Mouse (Mus musculus) T-helper 17 cell (primary cell): ENCODE measurements around the gene Dusp7.

Source experiments
- in situ Hi-C, 2 experiments: fragments of 300-600 bp; cut with MboI, MseI; formaldehyde crosslinking; loops; 1 replicate in 1 of 2; 2 replicates in 1 of 2; pipeline ENCODE4 v1.15.1; 2025; ENCODE audit warnings: high pct_unique_total_duplicates in 2 of 2

Gene Dusp7

DNA sequence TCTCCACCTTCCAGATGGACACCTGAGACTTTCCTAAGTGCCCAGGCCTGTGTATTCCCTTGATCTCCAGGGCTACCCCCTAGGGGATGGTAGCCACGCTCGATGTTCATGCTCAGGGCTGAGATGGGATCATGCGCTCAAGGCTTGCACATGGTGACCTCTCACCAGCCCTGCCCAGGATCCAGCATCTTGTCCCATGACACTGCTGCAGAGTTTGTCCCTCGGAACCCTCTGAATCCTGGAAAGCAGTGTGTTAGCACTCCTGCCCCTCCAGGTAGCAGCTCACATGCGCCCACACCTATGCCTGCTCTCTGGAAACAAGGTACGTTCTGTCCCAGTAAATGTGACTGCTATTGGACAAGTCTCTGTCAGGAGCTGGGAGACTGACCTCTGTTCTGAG is 13.6 kb upstream of the Dusp7 start:
- in situ Hi-C loops: loop anchor here in 1 of 2 experiments (25.0 kb wide), 1 partner anchor 1293 kb away; the partner anchor contains the start of gene Mrpl3

- in situ Hi-C loops: loop anchor here in 1 of 2 experiments (25.0 kb wide), 1 partner anchor 1293 kb away; the partner anchor contains the start of gene Mrpl3
These were observed 13.0 kb upstream of the Dusp7 start for GRCm38 (mm10) chr9:106355217-106355974.

- in situ Hi-C loops: loop anchor here in 1 of 2 experiments (25.0 kb wide), 1 partner anchor 1294 kb away; the partner anchor contains the start of gene Mrpl3
These were observed 12.5 kb upstream of the Dusp7 start for GRCm38 (mm10) chr9:106355975-106356286.

GRCm38 (mm10) chr9:106356323-106356844 is 12.0 kb upstream of the Dusp7 start:
- in situ Hi-C loops: loop anchor here in 1 of 2 experiments (25.0 kb wide), 1 partner anchor 1294 kb away; the partner anchor contains the start of gene Mrpl3

- in situ Hi-C loops: loop anchor here in 1 of 2 experiments (25.0 kb wide), 1 partner anchor 1295 kb away; the partner anchor contains the start of gene Mrpl3
These were observed 11.3 kb upstream of the Dusp7 start for GRCm38 (mm10) chr9:106357167-106357566.

DNA sequence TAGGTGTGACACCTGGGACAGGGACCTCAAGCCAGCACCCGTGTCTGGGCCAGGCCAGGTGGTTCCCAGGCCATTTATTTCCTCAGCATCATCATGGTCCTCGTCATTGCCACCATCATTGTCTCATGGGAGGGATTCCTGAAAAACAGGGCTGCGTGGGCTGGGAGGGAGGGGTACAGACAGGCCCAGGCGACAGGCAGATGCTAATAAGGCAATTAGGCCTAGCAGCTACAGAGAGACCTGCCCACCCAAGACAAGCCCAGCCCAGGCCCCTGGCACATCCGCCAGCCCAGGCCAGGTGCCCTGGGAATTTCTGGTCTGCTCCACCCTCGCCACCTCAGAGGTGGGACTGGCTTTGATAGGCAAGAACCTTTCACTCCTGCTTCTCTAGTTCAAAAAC is 9.1 kb upstream of the Dusp7 start:
- in situ Hi-C loops: loop anchor here in 1 of 2 experiments (25.0 kb wide), 1 partner anchor 1297 kb away; the partner anchor contains the start of gene Mrpl3

GRCm38 (mm10) chr9:106361140-106361539 is 7.3 kb upstream of the Dusp7 start:
- in situ Hi-C loops: loop anchor here in 1 of 2 experiments (25.0 kb wide), 1 partner anchor 1299 kb away; the partner anchor contains the start of gene Mrpl3

- in situ Hi-C loops: loop anchor here (5.0 to 25.0 kb wide), 2 partner anchors 62 to 1303 kb away; partner anchors contain the start of genes Mrpl3 (in 1 of the 2) and Rpl29 (in 1 of the 2)
These were observed 3.1 kb upstream of the Dusp7 start for GRCm38 (mm10) chr9:106365333-106365732.

DNA sequence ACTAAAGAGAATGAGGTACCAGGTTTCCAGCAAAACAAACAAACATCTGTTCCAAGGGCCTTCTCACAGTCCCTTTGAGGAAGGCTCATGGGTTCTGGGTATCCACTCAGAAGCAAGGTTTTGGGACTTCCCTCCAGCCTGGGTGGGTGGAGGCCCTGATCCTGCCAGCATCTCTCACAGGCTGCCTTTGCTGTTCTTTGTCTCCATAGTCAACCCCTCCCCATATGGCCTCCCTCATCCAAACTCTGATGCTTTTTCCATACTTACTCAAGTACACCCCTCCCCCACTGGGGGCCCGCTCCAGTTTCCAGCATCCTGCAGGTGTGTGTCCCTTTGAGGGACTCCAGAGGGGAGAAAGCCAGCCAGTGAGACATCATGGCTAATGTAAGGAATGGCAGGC is 2.2 kb upstream of the Dusp7 start:
- in situ Hi-C loops: loop anchor here (5.0 to 25.0 kb wide), 2 partner anchors 61 to 1304 kb away; partner anchors contain the start of genes Mrpl3 (in 1 of the 2) and Rpl29 (in 1 of the 2)

- in situ Hi-C loops: loop anchor here (5.0 to 25.0 kb wide), 2 partner anchors 60 to 1305 kb away; partner anchors contain the start of genes Mrpl3 (in 1 of the 2) and Rpl29 (in 1 of the 2)
These were observed 1.4 kb upstream of the Dusp7 start for GRCm38 (mm10) chr9:106367001-106367400.

DNA sequence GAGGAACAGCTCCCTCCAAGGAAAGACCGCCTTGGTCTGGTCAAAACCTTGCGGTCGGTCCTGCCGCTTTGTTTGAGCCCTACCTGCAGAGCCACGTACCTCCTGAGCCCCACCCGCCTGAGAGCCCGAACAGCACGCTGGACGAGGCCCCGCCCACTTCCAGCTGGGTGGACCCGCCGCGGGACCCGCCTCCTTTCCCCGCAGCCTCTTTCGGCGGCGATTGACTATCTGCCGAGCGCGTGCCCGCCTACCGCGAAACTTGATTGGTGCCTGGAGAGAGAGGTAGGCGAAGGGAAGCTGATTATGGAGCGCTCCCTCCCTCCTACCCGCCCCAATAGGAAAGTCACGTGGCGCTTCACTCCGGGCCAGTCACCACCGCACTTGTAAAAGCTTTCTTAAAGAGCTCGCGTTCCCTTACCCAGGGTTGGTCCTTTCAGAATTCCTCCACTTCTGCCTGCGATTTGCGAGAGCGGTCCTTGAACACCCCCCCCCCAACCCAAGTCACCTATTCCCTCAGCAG is 780 bp upstream of the Dusp7 start:
- in situ Hi-C loops: loop anchor here (5.0 to 25.0 kb wide), 2 partner anchors 60 to 1305 kb away; partner anchors contain the start of genes Mrpl3 (in 1 of the 2) and Rpl29 (in 1 of the 2)

DNA sequence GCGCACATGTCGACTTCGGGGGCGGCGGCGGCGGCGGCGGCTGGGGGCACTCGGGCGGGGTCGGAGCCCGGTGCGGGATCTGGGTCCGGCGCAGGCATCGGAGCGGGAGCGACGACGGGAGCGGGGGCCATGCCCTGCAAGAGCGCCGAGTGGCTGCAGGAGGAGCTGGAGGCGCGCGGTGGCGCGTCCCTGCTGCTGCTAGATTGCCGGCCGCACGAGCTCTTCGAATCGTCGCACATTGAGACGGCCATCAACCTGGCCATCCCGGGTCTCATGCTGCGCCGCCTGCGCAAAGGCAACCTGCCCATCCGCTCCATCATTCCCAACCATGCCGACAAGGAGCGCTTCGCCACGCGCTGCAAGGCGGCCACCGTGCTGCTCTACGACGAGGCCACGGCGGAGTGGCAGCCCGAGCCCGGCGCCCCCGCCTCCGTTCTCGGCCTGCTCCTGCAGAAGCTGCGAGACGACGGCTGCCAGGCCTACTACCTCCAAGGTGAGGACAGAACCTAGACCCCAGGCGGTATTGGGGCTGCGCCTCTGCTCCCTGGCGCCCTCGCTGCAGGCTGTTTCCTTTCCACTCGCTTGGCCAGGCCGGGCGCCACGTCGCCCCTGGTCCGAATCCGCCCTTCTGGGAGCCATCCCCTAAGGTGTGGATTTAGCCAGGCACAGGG is 534 bp downstream of the Dusp7 start:
- in situ Hi-C loops: loop anchor here (5.0 to 25.0 kb wide), 2 partner anchors 58 to 1307 kb away; partner anchors contain the start of genes Mrpl3 (in 1 of the 2) and Rpl29 (in 1 of the 2)

GRCm38 (mm10) chr9:106369801-106370485 is 1.5 kb downstream of the Dusp7 start:
- in situ Hi-C loops: loop anchor here (5.0 to 25.0 kb wide), 2 partner anchors 57 to 1308 kb away; partner anchors contain the start of genes Mrpl3 (in 1 of the 2) and Rpl29 (in 1 of the 2)

GRCm38 (mm10) chr9:106370620-106371383 is 2.4 kb downstream of the Dusp7 start:
- in situ Hi-C loops: loop anchor here in 1 of 2 experiments (25.0 kb wide), 1 partner anchor 1309 kb away; the partner anchor contains the start of gene Mrpl3

GRCm38 (mm10) chr9:106371384-106371671 is 2.9 kb downstream of the Dusp7 start:
- in situ Hi-C loops: loop anchor here in 1 of 2 experiments (25.0 kb wide), 1 partner anchor 1309 kb away; the partner anchor contains the start of gene Mrpl3

GRCm38 (mm10) chr9:106371776-106372175 is 3.3 kb downstream of the Dusp7 start:
- in situ Hi-C loops: loop anchor here in 1 of 2 experiments (25.0 kb wide), 1 partner anchor 1309 kb away; the partner anchor contains the start of gene Mrpl3

DNA sequence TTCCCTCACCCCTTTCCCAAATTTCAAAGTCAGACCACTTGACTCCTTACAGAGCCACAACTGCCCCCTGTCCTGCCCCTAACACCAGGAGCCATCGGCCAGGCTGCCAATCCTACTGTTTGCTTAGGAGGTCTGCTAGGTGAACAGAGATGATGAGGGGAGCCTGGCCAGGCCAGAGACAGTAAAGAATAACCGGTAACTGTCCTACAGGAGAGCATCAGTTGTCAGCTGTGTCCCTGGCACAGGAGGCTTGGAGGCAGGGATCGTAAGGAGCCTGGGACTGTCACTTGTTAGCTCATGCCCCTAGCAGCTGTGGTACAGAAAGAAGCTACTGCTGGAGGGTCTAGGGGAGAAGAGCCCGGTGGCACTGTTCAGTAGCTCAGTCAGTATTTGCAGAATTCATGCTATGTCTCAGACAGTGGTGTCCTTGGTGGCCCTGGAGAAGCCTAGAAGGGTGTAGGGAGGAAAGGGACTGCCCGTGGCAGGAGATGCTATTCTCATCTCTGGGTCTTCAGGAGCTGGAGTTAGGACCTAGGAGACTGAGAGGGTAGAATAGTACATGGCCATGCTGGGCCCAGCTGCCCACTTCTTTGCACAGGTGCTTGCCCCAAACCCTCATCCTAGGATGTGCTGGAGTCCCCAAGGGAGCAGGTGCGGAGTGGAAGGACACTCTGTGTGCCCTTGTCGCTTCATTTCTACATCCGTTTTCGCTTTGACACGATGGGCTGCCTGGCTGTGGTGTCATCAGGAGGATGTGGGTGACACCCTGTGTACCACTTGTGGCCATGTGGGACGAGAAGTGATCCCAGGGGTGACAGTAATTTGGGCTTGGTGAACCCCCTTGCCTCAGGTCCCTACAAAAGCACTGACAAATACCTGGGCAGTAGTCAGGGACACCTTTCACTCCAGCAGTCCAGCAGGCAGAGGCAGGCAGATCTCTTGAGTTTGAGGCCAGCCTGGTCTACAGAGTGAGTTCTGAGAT is 4.3 kb downstream of the Dusp7 start:
- in situ Hi-C loops: loop anchor here in 1 of 2 experiments (25.0 kb wide), 1 partner anchor 1310 kb away; the partner anchor contains the start of gene Mrpl3

GRCm38 (mm10) chr9:106373973-106374372 is 5.5 kb downstream of the Dusp7 start:
- in situ Hi-C loops: loop anchor here in 1 of 2 experiments (25.0 kb wide), 1 partner anchor 1312 kb away; the partner anchor contains the start of gene Mrpl3
